Mouse (Mus musculus) urinary bladder, postnatal 10 days (tissue): ENCODE data around the gene Olfr983.

Experiments used
- DNase-seq: peaks from one replicate; pipeline ENCODE4 v3.0.0; 2022; ENCODE audit warnings: low spot score

Gene Olfr983

DNA sequence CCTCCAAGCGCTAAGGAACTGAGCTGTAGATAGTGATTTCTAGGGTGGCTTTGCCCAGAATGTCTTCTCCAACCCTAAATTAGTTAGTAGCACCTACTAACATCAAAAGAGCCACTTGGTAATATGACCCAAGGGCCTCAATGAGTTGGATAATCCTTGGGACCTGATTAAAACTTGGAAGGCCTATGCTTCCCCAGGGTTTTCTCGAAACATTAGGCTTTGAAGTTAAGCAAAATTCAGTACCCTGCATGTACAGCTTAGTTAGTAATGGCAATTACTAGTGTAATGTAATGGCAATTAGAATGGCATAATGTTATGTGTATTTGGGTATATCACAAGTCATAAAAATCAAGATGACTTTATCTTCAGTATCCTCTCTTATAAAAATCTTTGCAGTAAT is at the start of gene Olfr983:
Gene Olfr983, minus strand, starts transcription at position 101 of the 400 bp plus-strand sequence.
- no peak for DNase-seq

DNA sequence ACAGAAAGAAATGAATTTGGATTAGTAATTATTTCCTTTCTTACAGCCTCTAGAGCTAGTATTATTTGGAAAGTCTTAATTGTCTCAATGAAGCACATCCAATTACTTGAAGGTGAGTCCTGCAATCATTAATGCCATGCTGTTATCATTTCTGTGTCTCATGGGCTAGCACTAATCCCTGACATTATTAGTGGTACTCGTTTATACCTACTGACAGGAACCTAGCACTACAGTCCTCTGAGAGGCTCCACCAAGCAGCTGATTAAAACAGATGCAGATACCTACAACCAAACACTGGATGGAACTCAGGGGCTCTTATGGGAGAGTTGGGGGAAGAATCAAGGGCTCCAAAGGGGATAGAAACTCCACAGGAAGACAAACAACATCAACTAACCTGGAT is 48.1 kb upstream of the Olfr983 start:
- DNase-seq: no peak

DNA sequence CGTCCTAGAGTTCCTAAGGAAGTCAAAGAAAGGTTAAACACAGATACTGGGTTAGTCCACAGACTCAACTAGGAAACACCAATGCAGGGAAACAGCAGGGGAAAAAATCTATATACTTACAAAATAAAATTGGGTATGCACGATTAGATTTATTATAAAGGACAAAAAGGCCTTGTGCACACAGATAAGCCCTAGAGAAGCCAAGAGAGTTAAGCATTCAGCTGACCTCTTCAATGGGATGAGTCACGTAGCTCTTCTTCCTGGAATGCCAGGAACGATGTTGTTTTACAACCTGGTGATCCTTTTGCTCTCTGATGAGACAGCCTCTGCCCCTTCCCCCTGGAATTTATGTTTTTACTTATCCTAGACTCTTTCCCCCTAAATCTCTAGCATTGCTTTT is 46.1 kb upstream of the Olfr983 start:
- no peak for DNase-seq

DNA sequence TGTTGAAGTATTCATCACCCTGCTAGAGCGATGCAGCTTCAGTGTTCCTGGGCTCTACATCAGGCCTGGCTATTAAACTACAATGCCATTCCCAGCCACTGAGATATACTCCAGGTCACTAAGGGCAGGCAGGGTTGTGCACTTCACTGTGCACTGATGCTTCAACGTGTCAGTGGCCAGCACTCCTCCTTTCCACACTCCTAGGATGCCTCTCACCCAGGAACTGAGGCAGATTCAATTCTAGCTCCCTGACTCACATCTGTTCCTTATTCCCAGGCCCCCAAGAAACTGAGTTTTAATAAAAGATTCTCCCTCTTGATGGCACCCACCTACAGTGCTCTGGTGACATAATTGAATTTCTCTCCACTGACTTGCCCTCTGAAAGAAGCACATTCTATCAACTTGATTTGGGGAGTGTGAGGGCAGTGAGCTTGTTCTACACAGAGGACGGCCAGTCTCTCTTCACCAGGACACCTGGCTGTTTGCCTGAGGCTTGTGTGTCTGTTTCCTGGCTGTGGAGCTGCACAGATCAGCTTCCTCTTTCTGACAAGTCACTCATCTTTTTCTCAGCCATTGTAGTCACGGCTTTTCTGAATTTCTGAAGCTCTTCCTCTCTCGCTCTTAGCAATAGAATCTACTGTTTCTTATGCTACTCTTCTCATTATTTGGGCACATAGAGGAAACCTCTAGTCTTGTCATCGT is 43.7 kb upstream of the Olfr983 start:
- no peak for DNase-seq

DNA sequence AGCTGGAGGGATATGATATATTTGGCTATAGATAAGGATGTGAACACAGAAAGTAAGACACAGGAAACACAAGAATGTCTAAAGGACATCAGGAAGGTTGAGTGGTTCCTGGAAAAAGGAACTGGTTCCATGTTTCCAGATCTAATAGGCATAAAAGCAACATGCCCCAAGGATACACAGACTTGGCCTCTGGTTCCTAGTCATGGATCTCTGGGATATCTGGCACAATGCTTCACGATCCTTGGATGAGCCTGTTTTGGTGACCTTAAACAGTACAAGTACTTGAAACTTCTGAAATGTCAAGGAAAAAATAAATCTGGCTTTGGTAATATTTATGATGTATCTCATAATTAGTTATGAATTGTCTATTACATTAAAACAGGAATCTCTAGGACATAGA is 37.2 kb upstream of the Olfr983 start:
- DNase-seq: no peak

DNA sequence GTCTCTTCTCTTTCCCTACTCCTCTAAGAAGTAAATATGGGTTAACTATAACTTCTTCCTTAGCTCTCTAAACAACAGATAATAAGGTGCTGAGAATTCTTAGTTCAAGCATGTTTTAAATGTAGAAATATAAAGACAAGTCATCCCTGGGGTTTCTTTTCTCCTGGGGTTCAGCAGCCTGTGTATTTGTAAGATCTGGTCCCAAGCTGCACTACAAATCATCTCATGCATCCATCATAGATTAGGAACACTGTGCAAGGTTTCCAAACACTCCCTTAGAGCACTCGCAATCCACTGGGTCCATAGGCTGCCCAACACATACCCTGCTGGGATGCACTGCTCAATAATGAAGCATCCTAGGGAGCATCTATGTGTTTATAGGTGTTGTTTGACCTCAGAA is 36.7 kb upstream of the Olfr983 start, which contains the start of gene Olfr985:
Gene Olfr985, minus strand, starts transcription at position 101 of the 400 bp plus-strand sequence.
- DNase-seq: no peak

DNA sequence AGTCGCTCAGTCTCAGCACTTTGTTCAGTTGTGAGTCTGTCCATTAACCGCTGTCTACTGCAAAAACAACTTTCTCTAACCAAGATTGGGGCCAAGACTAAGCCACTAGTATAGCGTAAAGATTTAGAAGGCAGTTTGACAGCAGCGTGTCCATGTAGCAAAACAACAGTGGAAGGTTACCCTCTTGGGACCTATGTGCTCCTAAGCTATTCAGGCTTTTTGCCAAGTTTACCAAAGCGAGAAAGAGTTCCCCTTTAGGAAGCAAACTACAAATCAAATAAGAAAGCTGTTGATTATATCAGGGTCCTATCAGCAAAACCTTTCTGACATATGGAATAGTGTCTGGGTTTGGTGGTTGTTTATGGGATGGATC is 23.9 kb upstream of the Olfr983 start:
- no peak for DNase-seq

DNA sequence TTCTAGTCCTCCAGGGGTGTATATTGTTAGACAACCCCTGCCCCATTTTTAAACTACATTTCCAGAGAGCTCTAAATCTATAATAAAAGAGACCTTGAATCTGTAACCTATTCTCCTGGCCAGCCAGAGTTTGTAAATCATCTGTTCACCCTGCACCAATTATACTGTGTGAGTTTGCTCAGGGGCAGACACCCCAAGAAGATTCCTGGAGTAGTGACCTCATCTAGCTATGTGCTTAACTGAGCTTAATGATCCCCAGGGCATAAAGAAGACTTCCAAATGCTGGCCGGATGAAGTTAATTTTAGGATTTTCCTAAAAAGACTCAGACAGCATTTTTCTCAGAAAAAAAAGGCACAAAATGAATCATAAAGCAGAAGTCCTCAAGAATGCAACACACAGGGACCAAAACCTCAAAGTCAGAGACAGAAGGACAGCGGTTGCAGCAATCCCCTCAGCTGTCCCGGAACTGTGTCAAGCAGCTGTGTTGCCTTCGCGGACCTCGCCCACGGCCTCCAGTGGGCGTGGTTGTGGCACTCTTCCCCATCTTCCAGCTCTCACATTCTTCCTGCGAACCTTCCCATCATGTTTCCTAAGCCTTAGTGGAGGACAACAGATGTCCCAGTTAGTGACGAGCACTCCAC is 23.4 kb upstream of the Olfr983 start:
- no peak for DNase-seq

DNA sequence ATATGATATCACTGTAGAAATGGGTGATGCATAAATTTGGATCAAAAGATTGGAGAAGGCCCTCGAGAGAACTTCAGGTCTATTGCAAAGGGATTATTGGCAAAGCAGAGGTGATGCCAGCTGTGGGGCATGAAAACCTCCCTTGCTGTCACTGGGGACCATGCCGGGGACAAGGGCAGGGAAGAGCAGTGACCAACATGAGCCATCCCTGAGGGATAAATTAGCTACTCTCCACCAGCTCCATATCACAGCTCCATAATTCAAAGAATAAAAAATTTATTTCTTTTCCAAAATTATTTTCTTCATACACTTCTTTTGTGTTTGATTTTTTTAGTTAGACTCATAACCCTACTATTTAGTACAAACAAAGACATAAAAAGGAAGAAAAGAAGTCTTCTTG is 20.7 kb upstream of the Olfr983 start, which contains the start of gene Olfr984:
Gene Olfr984, minus strand, starts transcription at position 101 of the 400 bp plus-strand sequence.
- no peak for DNase-seq

DNA sequence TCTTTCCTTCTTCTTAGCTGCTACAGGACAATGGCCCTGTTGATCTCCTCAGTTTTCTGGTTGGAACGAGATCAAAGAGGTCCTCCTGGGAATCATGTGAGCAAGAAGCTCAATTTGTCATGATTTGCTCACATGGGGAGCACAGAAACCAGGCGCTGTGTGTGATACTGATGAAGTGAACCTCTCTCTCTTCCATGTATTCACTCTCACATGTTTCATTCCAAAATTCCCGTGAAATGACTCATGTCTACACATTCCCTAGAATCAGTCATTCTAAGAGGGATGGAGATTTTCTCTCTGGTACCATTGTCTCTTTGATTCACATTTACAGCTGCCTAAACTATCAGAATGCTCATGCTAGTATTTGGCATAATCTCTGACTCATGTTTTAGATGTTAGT is 1.4 kb upstream of the Olfr983 start:
- no peak for DNase-seq

DNA sequence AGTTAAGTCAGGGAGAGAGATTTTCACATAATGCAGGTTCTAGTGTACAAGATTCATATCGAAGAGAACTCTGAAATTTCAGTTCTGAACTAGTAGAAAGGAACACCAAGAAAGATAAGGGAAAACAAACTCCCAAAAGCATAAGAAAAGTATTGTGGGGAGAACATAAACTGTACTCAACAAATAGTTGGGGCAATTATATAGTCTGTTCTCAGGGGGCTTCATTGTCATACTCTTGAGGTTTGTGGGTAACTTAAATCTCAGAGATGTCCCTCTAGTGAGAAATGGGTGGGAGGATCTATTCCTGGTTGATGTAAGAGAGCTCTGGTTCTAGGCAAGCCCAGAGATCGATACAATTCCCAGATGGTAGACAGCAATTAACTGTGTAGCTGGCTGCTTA is 19.9 kb downstream of the Olfr983 start, which contains the start of gene Olfr982:
Gene Olfr982, plus strand, starts transcription at position 301 of the 400 bp plus-strand sequence.
- DNase-seq: no peak

DNA sequence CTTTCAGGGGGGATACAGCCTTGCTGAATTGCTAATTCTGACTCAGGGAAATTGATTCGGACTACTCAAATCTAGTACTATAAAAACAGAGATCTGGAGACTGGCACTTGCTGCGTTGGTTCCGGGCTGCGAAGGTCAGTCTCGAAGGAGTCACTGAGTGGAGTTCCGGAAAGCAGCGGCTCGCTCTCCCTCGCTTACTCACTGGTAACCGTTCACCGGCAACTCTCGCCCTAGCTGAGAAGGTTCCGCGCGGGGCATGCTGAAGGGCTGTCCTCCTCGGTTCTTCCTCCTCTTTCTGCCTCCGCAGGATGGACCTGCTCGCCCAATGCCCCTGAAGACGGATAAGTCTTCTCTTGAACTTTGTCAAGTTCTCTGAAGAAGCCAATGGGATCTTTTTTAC is 43.3 kb downstream of the Olfr983 start:
- no peak for DNase-seq
